Mouse (Mus musculus) right cerebral cortex, postnatal 25 days (tissue): ENCODE results near the gene Cd24a.

Experiments
- DNase-seq: peaks from one replicate; pipeline ENCODE4 v3.0.0; 2022

Cd24a gene

DNA sequence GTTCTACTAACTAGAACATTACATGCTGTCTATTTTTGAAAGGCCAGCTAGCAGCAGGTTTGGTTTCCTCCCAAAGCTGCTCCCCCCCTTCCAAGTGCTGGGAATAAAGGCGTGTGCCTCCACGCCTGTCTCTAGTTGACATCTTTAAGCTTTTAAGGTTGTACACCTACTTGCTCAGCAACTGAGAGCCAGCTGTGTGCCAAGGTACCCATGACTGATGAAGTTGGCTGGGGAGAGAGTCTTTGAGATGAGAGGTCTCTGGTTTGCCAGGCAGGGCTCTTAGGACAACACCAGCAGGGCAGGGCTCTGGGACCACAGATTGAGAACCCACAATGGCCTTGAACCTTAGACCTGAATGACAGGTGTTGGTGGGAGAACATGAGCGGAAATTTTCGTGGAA lies 6.5 kb downstream of the Cd24a start:
- DNase-seq = no peak

- no peak for DNase-seq
Observed at GRCm38 (mm10) chr10:43588470-43589177, 10.5 kb downstream of the Cd24a start.

- DNase-seq = no peak
Observed at GRCm38 (mm10) chr10:43591477-43591876, 13.4 kb downstream of the Cd24a start.

DNA sequence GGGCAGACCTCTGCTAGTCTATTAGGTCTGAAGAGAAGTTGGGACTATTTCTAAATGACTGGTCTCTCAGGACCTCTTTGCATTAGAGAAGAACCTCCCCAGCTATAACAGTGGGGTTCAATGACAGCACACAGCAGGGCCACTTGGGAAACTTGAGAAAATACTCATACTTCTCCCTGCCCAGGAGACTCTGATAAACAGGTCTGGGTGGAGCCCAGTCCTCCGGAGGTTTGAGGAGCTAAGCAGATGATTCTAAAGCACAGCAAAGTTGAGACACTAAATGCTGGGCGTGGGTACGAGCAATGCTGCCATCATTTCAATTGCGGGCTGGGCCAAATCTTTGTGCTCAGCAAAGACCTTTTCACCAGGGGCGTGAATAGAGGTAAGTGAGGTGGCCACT lies 15.1 kb downstream of the Cd24a start:
- DNase-seq = no peak

DNA sequence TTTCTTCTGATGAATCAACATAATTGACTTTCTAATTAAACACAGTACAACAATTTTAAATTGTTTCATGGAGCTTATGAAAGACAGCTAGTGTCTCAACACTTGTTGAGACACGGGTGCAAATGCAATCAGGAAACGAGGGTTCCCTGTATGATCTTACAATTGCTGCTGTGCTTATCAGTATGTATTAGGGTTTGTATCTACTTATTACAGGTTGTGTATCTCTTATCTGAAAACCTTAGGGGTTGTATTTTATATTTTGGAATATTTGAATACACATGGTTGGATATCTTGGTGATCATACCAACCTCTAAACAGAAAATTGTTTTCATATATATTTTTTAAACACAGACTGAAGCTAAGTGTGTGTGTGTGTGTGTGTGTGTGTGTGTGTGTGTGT lies 16.1 kb downstream of the Cd24a start:
- DNase-seq = no peak

GRCm38 (mm10) chr10:43594894-43595293 lies 16.8 kb downstream of the Cd24a start:
- DNase-seq = no peak

DNA sequence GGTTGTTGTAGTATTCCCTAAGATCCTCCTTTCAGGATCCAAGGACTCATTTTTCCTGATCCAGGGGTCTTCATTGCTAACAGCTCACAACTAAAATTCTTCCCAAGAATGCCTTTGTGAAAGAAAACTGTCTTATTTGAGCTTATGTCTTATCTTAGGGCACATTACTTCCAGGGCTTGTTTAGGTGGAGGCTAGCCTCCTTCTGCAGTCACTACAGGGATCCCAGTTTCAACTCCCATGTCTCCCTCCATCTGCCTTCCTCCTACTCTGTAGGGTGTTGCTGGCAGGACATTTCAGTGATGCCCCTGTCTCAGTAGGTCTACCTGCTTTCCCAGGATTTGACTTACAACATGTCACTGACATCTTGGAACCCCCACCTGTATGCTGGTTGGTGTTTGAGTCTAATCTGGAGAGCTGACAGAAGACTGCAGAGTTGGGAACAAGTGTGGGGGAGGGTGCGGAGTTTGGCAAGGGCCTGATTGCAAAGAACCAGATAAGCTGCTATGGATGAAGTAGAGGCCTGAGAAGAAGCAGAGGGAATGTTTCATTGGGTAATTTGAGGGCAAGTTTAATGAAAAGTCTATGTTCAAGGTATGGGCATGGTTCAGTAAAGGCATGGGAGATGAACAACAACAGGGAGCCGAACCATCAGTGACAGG lies 20.1 kb downstream of the Cd24a start:
- DNase-seq = no peak

GRCm38 (mm10) chr10:43601039-43601438 lies 23.0 kb downstream of the Cd24a start:
- DNase-seq = no peak

DNA sequence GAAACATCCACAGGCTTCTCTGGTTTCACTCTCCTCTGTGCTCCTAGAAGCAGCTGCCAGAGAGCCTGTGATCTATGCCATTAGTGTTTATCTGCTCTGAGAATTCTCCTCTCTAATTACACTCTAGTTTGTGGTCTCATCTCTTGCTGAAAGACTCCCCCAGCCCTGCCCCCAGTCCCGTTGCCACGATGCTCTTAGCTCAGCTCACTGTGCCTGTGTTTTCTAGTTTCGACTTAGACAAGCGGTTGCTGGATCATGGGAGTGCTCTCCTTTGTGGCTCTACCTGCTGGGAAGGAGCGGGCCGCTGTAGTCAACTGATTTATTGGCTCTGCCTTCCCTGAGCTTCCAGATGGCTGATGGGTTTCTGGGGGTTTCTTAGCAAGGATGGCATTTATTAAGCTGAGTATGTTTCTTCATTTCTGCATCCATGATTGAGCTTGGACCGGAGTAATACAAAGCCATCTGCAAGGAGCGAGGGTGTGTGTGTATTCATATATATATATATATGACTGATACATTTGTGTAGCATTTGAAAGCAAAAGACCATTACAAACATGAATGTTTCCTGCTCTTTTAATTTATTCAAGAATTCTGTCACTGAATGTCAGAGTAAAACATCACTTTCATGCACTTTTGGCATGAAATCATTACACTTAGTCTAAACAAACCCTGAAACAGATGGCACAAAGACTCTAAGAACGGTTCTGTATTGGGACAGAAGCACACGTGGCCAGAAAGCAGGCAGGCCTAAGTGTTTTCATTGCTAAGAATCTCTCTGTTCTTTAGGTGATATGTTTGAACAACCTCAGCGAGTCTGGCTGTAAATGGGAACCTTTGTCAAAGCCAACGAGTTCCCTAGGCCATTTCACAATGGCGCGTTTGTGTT lies 23.7 kb downstream of the Cd24a start:
- DNase-seq = no peak

GRCm38 (mm10) chr10:43603975-43604686 lies 26.0 kb downstream of the Cd24a start:
- DNase-seq = no peak

DNA sequence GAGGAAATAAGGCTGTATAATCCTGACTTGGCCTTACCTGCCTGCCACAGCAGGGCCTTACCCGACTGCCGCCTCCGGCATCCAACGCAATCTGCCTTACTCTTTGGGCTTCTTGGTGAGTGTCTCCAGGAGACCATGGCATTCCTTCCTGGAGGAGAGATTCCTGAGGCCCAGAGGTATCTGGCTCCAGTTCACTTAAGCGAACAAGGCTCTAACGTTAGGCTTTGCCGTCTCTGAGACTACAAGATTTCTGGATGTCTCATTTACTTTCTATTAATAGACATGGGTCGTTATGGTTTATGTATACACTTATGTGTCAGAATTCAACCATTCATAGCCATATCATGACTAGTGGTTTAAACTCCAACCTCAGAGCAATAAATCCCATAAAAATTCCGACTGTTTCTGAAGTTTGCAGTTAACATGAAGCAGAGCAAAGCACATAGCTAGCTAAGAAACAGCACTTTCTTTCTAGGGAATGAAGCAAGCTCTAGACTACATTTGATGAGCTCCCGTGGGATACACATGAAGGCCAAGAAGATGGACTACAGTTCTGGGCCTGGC lies 26.7 kb downstream of the Cd24a start:
- no peak for DNase-seq

DNA sequence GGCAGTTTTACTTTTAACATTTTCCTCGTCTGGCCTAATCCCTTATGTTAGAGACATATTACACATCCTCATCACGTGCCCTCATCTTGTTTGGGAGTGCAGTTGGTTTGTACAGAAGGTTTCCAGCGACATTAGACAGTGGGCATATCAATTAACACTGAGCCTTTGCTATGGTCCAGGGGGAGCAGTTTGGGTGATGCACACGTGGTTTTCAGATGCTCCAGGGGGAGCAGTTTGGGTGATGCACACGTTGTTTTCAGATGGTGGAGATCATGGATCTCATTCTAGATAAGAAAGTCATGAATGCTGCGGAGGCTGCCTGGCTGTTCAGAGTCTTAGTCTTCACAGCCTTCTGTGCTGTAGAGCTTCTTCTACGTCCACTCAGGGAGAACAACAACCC lies 27.8 kb downstream of the Cd24a start:
- DNase-seq = no peak

DNA sequence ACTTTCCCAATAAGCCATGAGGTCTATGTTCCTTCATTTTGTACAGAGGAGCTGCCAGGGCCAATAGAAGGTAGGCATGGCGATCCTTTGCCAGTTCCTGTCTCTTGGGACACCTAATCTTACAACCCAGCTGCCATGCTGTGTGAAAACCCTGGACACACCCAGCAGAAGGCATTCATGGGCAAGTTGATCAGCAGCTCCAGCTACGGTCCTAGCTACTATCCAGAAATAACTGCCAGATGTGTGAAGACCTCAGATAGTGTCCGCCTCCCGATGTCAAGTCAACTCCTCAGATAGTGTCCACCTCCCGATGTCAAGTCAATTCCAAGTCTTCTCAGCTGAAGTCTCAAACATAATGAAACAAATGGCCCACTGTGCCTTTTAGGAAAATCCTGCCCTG lies 31.4 kb downstream of the Cd24a start:
- DNase-seq = no peak

- no peak for DNase-seq
Observed at GRCm38 (mm10) chr10:43609958-43610357, 31.9 kb downstream of the Cd24a start.

DNA sequence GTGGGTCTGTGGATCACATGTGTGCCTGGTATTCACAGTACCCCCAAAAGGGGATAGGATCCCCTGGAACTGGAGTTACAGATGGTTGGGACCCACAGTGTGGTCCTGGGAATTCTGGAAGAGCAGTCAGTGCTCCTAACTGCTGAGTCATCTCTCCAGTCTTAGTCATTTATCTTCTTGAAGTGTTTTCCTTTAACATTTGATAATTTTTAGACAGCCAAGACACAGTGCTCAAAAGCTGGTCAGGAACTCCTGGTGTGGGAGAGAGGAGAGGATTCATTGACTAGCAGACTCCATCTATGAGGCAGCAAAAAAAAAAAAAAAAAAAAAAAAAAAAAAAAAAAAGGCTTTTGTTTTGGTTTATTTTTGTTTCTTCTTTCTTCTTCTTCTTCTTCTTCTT lies 33.0 kb downstream of the Cd24a start:
- no peak for DNase-seq

DNA sequence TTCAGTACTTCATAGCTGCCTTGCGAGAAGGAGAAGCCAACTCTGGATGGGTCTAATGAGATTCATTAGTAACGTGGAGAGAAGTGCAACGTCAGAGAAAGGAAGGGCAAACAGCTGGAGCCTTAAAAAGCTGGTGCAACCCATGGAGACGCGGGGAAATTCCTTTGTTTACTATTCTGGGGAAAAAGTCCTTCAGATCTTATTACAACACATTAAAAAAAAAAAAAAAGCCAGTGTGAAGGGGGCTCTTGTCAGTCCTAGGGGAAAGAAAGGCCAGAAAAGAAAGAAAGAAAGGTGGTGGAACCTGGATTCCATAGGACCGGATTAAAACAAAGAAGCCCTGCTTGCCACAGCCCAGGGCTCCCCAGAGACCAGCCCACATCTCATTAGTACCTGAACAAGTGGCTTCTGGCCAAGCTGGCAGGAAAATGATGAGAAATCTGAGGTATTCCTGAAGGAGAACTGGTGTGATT lies 41.0 kb downstream of the Cd24a start:
- DNase-seq = no peak

DNA sequence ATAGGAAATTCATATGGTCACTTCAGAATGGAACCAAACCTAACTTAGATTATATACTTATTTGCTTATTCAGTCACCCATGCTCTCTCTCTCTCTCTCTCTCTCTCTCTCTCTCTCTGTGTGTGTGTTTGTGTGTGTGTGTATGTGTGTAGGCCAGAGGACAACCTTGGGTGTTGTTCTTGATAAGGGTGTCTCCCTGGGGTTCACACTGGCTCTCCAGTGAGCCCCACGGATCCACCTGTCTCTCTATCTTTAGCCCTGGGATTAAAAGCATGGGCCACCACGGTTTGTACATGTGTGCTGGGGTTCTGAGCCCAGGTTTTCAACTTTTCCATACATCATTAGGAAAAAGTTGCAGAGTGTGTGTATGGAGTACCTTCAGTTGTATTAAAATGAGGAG lies 41.9 kb downstream of the Cd24a start:
- no peak for DNase-seq

DNA sequence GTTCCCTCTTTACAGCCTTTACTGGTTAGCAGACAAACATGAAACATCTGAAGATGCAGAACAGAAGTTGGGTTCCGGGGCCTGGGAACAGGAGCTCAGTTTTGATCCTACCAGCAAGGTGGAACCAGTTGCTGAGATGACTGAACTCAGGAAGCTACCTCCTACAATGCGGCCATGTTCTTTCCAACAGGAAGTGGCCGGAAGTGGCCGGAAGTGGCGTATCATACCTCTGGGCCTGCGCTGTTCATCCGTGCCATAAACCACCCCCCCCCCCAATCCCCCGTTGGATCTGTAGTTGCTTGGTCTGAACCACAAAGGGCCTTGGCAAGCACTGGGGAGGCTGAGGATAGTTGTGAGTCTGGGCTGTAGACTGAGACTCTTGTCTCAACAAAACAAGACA lies 45.4 kb downstream of the Cd24a start:
- no peak for DNase-seq

DNA sequence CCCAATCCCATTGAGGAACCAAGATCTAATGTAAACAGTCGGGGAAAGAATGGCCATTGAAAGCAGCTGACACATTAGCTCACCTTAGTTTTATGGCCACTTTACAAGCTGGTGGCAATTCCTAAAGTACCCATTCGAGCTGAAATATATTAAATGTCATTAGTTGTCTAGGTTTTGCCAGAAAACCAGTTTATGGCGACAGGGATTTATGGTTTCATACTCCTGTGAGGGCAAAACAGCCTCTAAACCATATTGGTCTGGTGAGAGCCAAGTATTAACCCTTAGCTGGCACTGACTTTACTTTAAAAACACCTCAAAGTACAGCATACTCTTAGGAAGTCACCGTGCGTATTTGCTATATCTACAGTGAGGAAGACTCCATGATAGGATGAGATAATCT lies 46.3 kb downstream of the Cd24a start:
- DNase-seq = no peak

- no peak for DNase-seq
Observed at GRCm38 (mm10) chr10:43624791-43625398, 46.8 kb downstream of the Cd24a start.

DNA sequence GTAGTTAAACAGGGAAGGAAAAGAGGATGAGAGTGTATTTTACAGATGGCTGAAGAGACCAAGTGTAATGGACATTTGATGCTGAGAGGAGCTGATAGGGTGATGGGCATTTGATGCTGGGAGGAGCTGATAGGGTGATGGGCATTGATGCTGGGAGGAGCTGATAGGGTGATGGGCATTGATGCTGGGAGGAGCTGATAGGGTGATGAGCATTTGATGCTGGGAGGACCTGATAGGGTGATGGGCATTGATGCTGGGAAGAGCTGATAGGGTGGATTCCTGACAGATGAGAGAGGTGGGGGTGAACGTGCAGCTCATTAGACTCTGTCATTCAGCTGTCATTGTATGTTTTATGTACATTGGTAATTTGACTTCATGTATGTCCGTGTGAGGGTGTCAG lies 47.5 kb downstream of the Cd24a start:
- no peak for DNase-seq

- no peak for DNase-seq
Observed at GRCm38 (mm10) chr10:43629216-43629615, 51.1 kb downstream of the Cd24a start.
